Mouse (Mus musculus): ENCODE results near the gene Slc38a9. TPM values are rescaled to one million over a fixed set of nuclear protein-coding genes. Genes with fewer than 3 reads are reported as not detected.

Slc38a9 gene
- polyA plus RNA-seq, 1 experiment: 68.8 TPM

DNA sequence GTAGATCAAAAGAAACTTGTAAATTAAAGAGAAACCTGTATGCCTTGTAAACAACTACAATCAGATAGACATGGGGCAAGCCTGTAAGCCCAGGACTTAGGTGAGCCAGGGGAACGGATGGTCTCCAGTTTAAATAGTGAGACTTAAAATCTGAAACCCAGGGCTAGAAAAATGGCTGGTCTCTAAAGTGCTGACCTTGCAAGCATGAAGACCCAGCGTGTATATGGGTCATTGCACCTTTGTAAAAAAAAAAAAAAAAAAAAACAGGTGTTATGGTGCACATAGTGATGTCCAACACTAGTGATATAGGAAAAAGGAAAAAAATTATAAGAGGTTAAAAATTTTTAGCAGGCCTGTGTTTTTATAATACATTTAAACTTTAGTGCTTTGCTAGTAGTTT is 1.1 kb downstream of the Slc38a9 start:
- H3K4me3 ChIP-seq (ENCODE audit: control insufficient read depth, low read depth, low read length): no peak overlapping the region
- no peaks in the 10 kb centered on the region for H3K27me3 ChIP-seq (ENCODE audit: control insufficient read depth, insufficient read depth, low read length)
- no peak overlapping the region for H3K27ac ChIP-seq (ENCODE audit: control insufficient read depth, insufficient read depth, low read depth, low read length)
- TF ChIP-seq CTCF (IDR thresholded peaks at IDR 0.05; ENCODE audit: control insufficient read depth, insufficient read depth, insufficient replicate concordance, low read depth, low read length) (no peak), POLR2A (IDR thresholded peaks at IDR 0.05; ENCODE audit: control insufficient read depth, low read depth, low read length) (no peak)
- H3K4me1 ChIP-seq (ENCODE audit: control insufficient read depth, insufficient read depth, low read length): no peaks in the 10 kb centered on the region; the same call in 1 of the 2 replicates
- H3K36me3 ChIP-seq (ENCODE audit: control insufficient read depth, insufficient read depth, low read length): no peaks in the 10 kb centered on the region

DNA sequence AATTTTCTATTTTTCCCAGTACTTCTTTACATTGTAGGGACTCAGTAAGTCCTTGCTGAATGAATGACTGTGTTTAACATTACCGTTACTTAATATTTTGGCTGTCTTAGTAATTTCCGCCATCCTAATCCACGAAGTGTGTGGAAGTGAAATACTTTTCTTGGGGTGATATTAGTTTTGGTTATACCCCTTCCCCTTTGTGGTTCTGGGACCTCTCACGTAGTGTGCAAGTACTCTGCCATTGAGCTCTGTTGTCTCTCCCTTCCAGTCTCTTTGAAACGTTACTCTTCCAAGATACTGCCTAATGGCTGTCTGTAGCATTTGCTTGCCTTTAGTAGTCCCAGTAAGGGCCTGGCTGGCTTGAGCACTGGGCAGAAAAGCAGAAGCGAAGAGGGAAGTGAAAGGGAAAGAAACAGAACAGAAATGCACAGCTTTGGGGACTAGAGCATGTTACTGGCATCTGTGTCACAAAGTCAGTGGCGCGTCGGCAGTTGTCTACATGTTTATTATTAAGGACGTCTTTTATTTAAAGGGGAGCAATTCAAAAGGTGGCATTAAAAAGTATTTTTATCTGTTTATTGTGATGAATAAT is 6.0 kb downstream of the Slc38a9 start:
- Histone ChIP-seq H3K36me3 (ENCODE audit: control insufficient read depth, insufficient read depth, low read length) (no peaks in the 10 kb centered on the region), H3K4me3 (ENCODE audit: control insufficient read depth, low read depth, low read length) (no peak overlapping the region), H3K27me3 (ENCODE audit: control insufficient read depth, insufficient read depth, low read length) (no peaks in the 10 kb centered on the region), H3K27ac (ENCODE audit: control insufficient read depth, insufficient read depth, low read depth, low read length) (no peak overlapping the region), H3K4me1 (ENCODE audit: control insufficient read depth, insufficient read depth, low read length) (no peaks in the 10 kb centered on the region)
- TF ChIP-seq POLR2A (IDR thresholded peaks at IDR 0.05; ENCODE audit: control insufficient read depth, low read depth, low read length) (no peak), CTCF (IDR thresholded peaks at IDR 0.05; ENCODE audit: control insufficient read depth, insufficient read depth, insufficient replicate concordance, low read depth, low read length) (no peak)

DNA sequence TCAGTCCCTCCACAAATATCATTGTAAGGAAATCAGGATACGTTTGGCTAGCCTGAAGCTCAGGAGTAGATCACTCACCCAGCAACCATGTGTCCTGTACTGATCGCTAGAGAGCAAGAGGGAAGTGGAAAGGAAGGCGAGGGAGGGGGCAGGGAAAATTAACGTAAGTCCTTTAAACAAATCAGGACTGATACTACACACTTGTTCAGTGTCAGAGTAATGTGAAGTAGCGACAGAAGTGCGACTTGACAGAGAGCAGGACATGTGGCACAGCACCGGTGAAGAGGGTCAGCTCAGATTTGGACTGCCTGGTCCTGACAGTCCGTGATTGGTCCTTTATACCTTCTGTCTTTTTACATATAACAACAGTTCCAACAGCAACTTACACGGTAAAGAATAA is 6.7 kb downstream of the Slc38a9 start:
- H3K36me3 ChIP-seq (ENCODE audit: control insufficient read depth, insufficient read depth, low read length): no peaks in the 10 kb centered on the region; the same call in 1 of the 2 replicates
- TF ChIP-seq POLR2A (IDR thresholded peaks at IDR 0.05; ENCODE audit: control insufficient read depth, low read depth, low read length): no peak
- TF ChIP-seq CTCF (IDR thresholded peaks at IDR 0.05; ENCODE audit: control insufficient read depth, insufficient read depth, insufficient replicate concordance, low read depth, low read length): no peak
- no peaks in the 10 kb centered on the region for H3K27me3 ChIP-seq (ENCODE audit: control insufficient read depth, insufficient read depth, low read length)
- H3K27ac ChIP-seq (ENCODE audit: control insufficient read depth, insufficient read depth, low read depth, low read length): no peak overlapping the region
- no peak overlapping the region for H3K4me3 ChIP-seq (ENCODE audit: control insufficient read depth, low read depth, low read length)
- no peaks in the 10 kb centered on the region for H3K4me1 ChIP-seq (ENCODE audit: control insufficient read depth, insufficient read depth, low read length)

DNA sequence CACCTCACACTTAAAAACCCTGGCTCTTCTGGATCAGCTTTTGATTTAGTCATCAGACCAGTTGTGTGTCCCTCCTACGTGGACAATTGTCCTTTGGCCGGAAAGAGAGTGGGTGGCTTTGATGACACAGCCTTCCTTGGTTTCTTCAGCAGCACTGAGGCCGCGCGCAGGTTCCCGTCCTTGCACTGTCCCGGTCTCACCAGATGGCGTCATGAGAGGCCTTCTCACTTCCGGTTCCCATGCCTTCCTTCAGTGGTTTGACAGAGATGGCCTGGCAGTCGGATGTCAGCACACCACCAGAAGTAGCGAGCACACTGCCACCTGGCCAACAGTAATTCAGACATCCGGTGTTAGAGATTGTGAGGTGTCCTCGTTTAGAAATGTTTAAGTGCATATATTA is 11.2 kb downstream of the Slc38a9 start:
- no peak for TF ChIP-seq CTCF (IDR thresholded peaks at IDR 0.05; ENCODE audit: control insufficient read depth, insufficient read depth, insufficient replicate concordance, low read depth, low read length)
- no peak for TF ChIP-seq POLR2A (IDR thresholded peaks at IDR 0.05; ENCODE audit: control insufficient read depth, low read depth, low read length)
- Histone ChIP-seq H3K27ac (ENCODE audit: control insufficient read depth, insufficient read depth, low read depth, low read length) (no peak overlapping the region), H3K4me3 (ENCODE audit: control insufficient read depth, low read depth, low read length) (peak overlapping the region; percentile 66), H3K4me1 (ENCODE audit: control insufficient read depth, insufficient read depth, low read length) (no peaks in the 10 kb centered on the region), H3K36me3 (ENCODE audit: control insufficient read depth, insufficient read depth, low read length) (no peaks in the 10 kb centered on the region; the same call in 1 of the 2 replicates), H3K27me3 (ENCODE audit: control insufficient read depth, insufficient read depth, low read length) (no peaks in the 10 kb centered on the region)

DNA sequence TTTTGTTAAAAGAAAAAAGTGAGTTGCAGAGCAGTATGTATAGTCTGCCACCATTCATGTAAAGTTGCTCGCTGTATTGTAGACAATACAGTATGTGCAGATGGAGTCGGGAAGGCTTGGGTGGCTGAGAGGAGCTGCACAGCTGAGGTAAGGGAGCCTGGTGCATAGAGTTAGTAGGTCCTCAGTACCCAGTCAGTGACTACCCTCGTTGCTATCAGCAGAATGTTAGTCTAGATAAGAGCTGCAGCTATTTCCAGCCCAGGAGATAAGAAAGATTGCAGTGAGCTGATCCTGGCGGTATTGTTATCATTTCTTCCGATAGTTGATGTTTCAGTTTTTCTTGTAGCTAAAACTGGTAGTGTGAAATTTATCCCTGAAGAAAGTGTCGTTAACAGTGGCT is 12.2 kb downstream of the Slc38a9 start:
- no peaks in the 10 kb centered on the region; the same call in 1 of the 2 replicates for H3K36me3 ChIP-seq (ENCODE audit: control insufficient read depth, insufficient read depth, low read length)
- no peaks in the 10 kb centered on the region for H3K27me3 ChIP-seq (ENCODE audit: control insufficient read depth, insufficient read depth, low read length)
- peak overlapping the region; percentile 25; the same call in 1 of the 2 replicates for H3K4me3 ChIP-seq (ENCODE audit: control insufficient read depth, low read depth, low read length)
- no peak overlapping the region for H3K27ac ChIP-seq (ENCODE audit: control insufficient read depth, insufficient read depth, low read depth, low read length)
- TF ChIP-seq POLR2A (IDR thresholded peaks at IDR 0.05; ENCODE audit: control insufficient read depth, low read depth, low read length) (no peak), CTCF (IDR thresholded peaks at IDR 0.05; ENCODE audit: control insufficient read depth, insufficient read depth, insufficient replicate concordance, low read depth, low read length) (no peak)
- H3K4me1 ChIP-seq (ENCODE audit: control insufficient read depth, insufficient read depth, low read length): no peaks in the 10 kb centered on the region

DNA sequence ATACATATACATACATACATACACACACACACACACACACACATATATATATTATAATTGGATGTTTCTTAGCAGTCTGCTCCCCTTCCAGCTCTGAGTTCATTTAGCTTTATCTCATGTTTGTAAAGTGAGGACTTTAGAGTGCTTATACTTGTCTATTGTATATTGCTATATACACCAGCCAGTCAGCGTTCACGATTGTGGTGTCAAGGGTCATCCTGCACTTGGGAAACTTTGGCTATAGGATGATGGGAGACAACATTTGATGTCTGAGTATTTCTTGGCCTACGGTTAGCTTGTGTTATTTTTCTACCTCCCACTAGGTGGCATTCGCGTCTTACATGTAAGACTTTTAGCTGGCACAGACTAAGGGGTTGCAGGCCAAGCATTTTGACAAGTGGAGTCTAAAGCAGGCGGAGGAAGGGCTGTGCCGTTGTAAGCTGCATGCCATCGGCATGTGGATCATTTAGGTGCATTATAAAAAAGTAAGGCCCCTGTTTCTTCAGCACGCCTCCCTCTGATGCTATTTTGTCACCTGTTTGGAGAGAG is 13.4 kb downstream of the Slc38a9 start:
- Histone ChIP-seq H3K27ac (ENCODE audit: control insufficient read depth, insufficient read depth, low read depth, low read length) (no peak overlapping the region), H3K36me3 (ENCODE audit: control insufficient read depth, insufficient read depth, low read length) (no peaks in the 10 kb centered on the region; the same call in 1 of the 2 replicates), H3K4me1 (ENCODE audit: control insufficient read depth, insufficient read depth, low read length) (no peaks in the 10 kb centered on the region), H3K4me3 (ENCODE audit: control insufficient read depth, low read depth, low read length) (peak overlapping the region; percentile 38), H3K27me3 (ENCODE audit: control insufficient read depth, insufficient read depth, low read length) (no peaks in the 10 kb centered on the region)
- TF ChIP-seq CTCF (IDR thresholded peaks at IDR 0.05; ENCODE audit: control insufficient read depth, insufficient read depth, insufficient replicate concordance, low read depth, low read length) (peak; percentile 31; the same call in 1 of the 2 replicates), POLR2A (IDR thresholded peaks at IDR 0.05; ENCODE audit: control insufficient read depth, low read depth, low read length) (no peak)

DNA sequence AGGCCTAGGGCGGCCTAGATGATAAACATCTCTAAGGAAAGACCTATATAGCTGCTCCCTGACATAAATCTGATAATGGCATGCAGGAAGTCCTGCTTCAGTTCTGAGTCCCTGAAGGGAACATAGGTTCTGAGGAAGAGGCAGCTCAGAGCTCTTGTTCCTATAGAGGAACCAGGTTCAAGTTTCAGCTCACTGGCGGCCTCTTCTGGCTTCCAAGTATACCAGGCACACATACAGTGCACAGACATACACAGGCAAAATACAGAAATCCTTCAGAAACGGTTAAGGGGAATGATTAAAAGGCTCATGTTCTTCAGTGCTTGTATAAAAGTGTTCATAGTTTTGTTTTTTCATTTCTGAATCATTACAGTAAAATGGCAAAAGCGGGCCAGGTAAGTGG is 17.6 kb downstream of the Slc38a9 start:
- no peak overlapping the region for H3K4me3 ChIP-seq (ENCODE audit: control insufficient read depth, low read depth, low read length)
- H3K36me3 ChIP-seq (ENCODE audit: control insufficient read depth, insufficient read depth, low read length): no peaks in the 10 kb centered on the region
- H3K27me3 ChIP-seq (ENCODE audit: control insufficient read depth, insufficient read depth, low read length): no peaks in the 10 kb centered on the region
- H3K4me1 ChIP-seq (ENCODE audit: control insufficient read depth, insufficient read depth, low read length): no peaks in the 10 kb centered on the region
- no peak overlapping the region for H3K27ac ChIP-seq (ENCODE audit: control insufficient read depth, insufficient read depth, low read depth, low read length)
- TF ChIP-seq POLR2A (IDR thresholded peaks at IDR 0.05; ENCODE audit: control insufficient read depth, low read depth, low read length): no peak
- no peak for TF ChIP-seq CTCF (IDR thresholded peaks at IDR 0.05; ENCODE audit: control insufficient read depth, insufficient read depth, insufficient replicate concordance, low read depth, low read length)

Data from testis, adult 2 months (tissue).